Mouse (Mus musculus) embryonic facial prominence, embryonic 12.5 days (tissue): ENCODE measurements around the gene Casc3. TPM values are rescaled to one million over a fixed set of nuclear protein-coding genes. Genes with fewer than 3 reads are reported as not detected.

Experiments used
- ATAC-seq: fragments of 200-750 bp; cut with Nextera tagmentation; 2 replicates; pipeline ENCODE4 v1.8.0; 2017; ENCODE audit not compliant: insufficient number of reproducible peaks, insufficient read depth, low FRiP score, low TSS enrichment
- H3K27ac ChIP-seq: fragments of 300-500 bp; sonication (generic); 2 replicates; pipeline ENCODE4 v1.5.1; 2016; ENCODE audit warnings: mild to moderate bottlenecking
- H3K27me3 ChIP-seq: fragments of 300-500 bp; sonication (generic); 2 replicates; pipeline ENCODE4 v1.6.1; 2016; ENCODE audit warnings: mild to moderate bottlenecking, moderate library complexity
- H3K36me3 ChIP-seq: fragments of 300-500 bp; sonication (generic); 2 replicates; pipeline ENCODE4 v1.6.1; 2016; ENCODE audit warnings: mild to moderate bottlenecking
- H3K4me1 ChIP-seq: fragments of 300-500 bp; sonication (generic); 2 replicates; pipeline ENCODE4 v1.6.1; 2016
- H3K4me2 ChIP-seq: fragments of 300-500 bp; sonication (generic); replicated peaks from 2 replicates; pipeline ENCODE4 v1.6.1; 2016; ENCODE audit warnings: mild to moderate bottlenecking, moderate library complexity
- H3K4me3 ChIP-seq: fragments of 300-500 bp; sonication (generic); 2 replicates; pipeline ENCODE4 v1.5.1; 2016; ENCODE audit warnings: mild to moderate bottlenecking
- H3K9ac ChIP-seq: fragments of 300-500 bp; sonication (generic); 2 replicates; pipeline ENCODE4 v1.6.1; 2016; ENCODE audit warnings: mild to moderate bottlenecking, moderate library complexity
- H3K9me3 ChIP-seq: fragments of 300-500 bp; sonication (generic); 2 replicates; pipeline ENCODE4 v1.6.1; 2016; ENCODE audit warnings: mild to moderate bottlenecking, moderate library complexity
- WGBS: fragments of 180-500 bp; shearing (Covaris S2); methylation state at CpG from one replicate; pipeline ENCODE4 v1.1.7; 2016; 5-methylcytosine and 5-hydroxymethylcytosine counted together
- polyA plus RNA-seq: library from polyadenylated mRNA; unstranded; fragments of >200 nt; fragmentation: Nextera tagmentation; extraction: Ambion mirVana; gene quantifications from 2 replicates; pipeline ENCODE4 v1.2.1, GENCODE M21; 2016

Casc3 gene
- polyA plus RNA-seq, 1 experiment from 2014 or later = 54.0 TPM

GRCm38 (mm10) chr11:98863028-98863750 is 58.5 kb downstream of the Casc3 start, which contains the start of gene Wipf2:
Gene Wipf2, plus strand, starts transcription at chr11:98863638.
- peak within 1 kb of the TSS; percentile 59 for H3K4me2 ChIP-seq
- peaks cover 19% of the 10 kb centered on the region for H3K36me3 ChIP-seq
- peak within 1 kb of the TSS; percentile 93 for H3K27ac ChIP-seq
- H3K9me3 ChIP-seq = no peaks in the 10 kb centered on the region
- H3K27me3 ChIP-seq = no peaks in the 10 kb centered on the region
- peaks cover 7% of the 10 kb centered on the region; the same call in 1 of the 2 replicates for H3K4me1 ChIP-seq
- peak within 1 kb of the TSS; percentile 70 for H3K9ac ChIP-seq
- 11% methylated on average over 33 of the region's 41 CpGs for WGBS
- peak; percentile 81 for ATAC-seq
- H3K4me3 ChIP-seq = peak within 1 kb of the TSS; percentile 61

GRCm38 (mm10) chr11:98863751-98864429 is 59.2 kb downstream of the Casc3 start:
- Histone ChIP-seq H3K9ac (peak overlapping the region; percentile 70), H3K36me3 (peaks cover 22% of the 10 kb centered on the region), H3K9me3 (no peaks in the 10 kb centered on the region), H3K27ac (peak overlapping the region; percentile 93), H3K4me3 (peak overlapping the region; percentile 61), H3K27me3 (no peaks in the 10 kb centered on the region), H3K4me1 (peaks cover 7% of the 10 kb centered on the region; the same call in 1 of the 2 replicates), H3K4me2 (peak overlapping the region; percentile 59)
- ATAC-seq = peak; percentile 72
- under 1% methylated on average over 37 of the region's 39 CpGs for WGBS

GRCm38 (mm10) chr11:98867293-98867692 is 62.6 kb downstream of the Casc3 start:
- H3K27ac ChIP-seq = no peak overlapping the region
- H3K27me3 ChIP-seq = no peaks in the 10 kb centered on the region
- no peak overlapping the region for H3K9ac ChIP-seq
- no peak for ATAC-seq
- H3K36me3 ChIP-seq = peaks cover 31% of the 10 kb centered on the region
- H3K4me1 ChIP-seq = peaks cover 23% of the 10 kb centered on the region; the same call in 1 of the 2 replicates
- no peak overlapping the region for H3K4me2 ChIP-seq
- no peak overlapping the region for H3K4me3 ChIP-seq
- H3K9me3 ChIP-seq = no peaks in the 10 kb centered on the region
- WGBS = 79% methylated on average over 12 of the region's 12 CpGs

- no peak overlapping the region for H3K27ac ChIP-seq
- H3K4me2 ChIP-seq = no peak overlapping the region
- H3K4me3 ChIP-seq = no peak overlapping the region
- peaks cover 44% of the 10 kb centered on the region for H3K36me3 ChIP-seq
- H3K4me1 ChIP-seq = peaks cover 17% of the 10 kb centered on the region; the same call in 1 of the 2 replicates
- 92% methylated on average over 8 of the region's 8 CpGs for WGBS
- no peak for ATAC-seq
- H3K9ac ChIP-seq = no peak overlapping the region
- no peaks in the 10 kb centered on the region for H3K27me3 ChIP-seq
- no peaks in the 10 kb centered on the region for H3K9me3 ChIP-seq
These were observed 65.2 kb downstream of the Casc3 start for GRCm38 (mm10) chr11:98869906-98870305.

GRCm38 (mm10) chr11:98870791-98871190 is 66.1 kb downstream of the Casc3 start:
- WGBS = 72% methylated on average over 5 of the region's 5 CpGs
- H3K27ac ChIP-seq = peak overlapping the region; percentile 71; the same call in 1 of the 2 replicates
- peaks cover 17% of the 10 kb centered on the region; the same call in 1 of the 2 replicates for H3K4me1 ChIP-seq
- H3K9ac ChIP-seq = no peak overlapping the region
- H3K27me3 ChIP-seq = no peaks in the 10 kb centered on the region
- no peaks in the 10 kb centered on the region for H3K9me3 ChIP-seq
- ATAC-seq = no peak
- no peak overlapping the region for H3K4me3 ChIP-seq
- peaks cover 44% of the 10 kb centered on the region for H3K36me3 ChIP-seq
- H3K4me2 ChIP-seq = no peak overlapping the region

- no peak overlapping the region for H3K9ac ChIP-seq
- WGBS = 51% methylated on average over 4 of the region's 4 CpGs
- H3K9me3 ChIP-seq = no peaks in the 10 kb centered on the region
- ATAC-seq = no peak
- H3K4me3 ChIP-seq = no peak overlapping the region
- H3K27me3 ChIP-seq = no peaks in the 10 kb centered on the region
- peaks cover 17% of the 10 kb centered on the region; the same call in 1 of the 2 replicates for H3K4me1 ChIP-seq
- H3K36me3 ChIP-seq = peaks cover 42% of the 10 kb centered on the region
- H3K4me2 ChIP-seq = no peak overlapping the region
- peak overlapping the region; percentile 71 for H3K27ac ChIP-seq
These were observed 66.7 kb downstream of the Casc3 start for GRCm38 (mm10) chr11:98871416-98871815.

GRCm38 (mm10) chr11:98872040-98872439 is 67.3 kb downstream of the Casc3 start:
- 36% methylated on average over 4 of the region's 4 CpGs for WGBS
- peak overlapping the region; percentile 71 for H3K27ac ChIP-seq
- ATAC-seq = no peak
- H3K9ac ChIP-seq = no peak overlapping the region
- H3K27me3 ChIP-seq = no peaks in the 10 kb centered on the region
- H3K36me3 ChIP-seq = peaks cover 37% of the 10 kb centered on the region
- no peaks in the 10 kb centered on the region for H3K9me3 ChIP-seq
- no peak overlapping the region for H3K4me2 ChIP-seq
- no peak overlapping the region for H3K4me3 ChIP-seq
- H3K4me1 ChIP-seq = peaks cover 17% of the 10 kb centered on the region; the same call in 1 of the 2 replicates

GRCm38 (mm10) chr11:98873900-98874299 is 69.2 kb downstream of the Casc3 start:
- ATAC-seq = no peak
- peaks cover 22% of the 10 kb centered on the region for H3K36me3 ChIP-seq
- no peak overlapping the region for H3K4me2 ChIP-seq
- H3K27ac ChIP-seq = no peak overlapping the region
- H3K4me3 ChIP-seq = no peak overlapping the region
- no peaks in the 10 kb centered on the region for H3K27me3 ChIP-seq
- H3K9ac ChIP-seq = no peak overlapping the region
- peaks cover 26% of the 10 kb centered on the region for H3K4me1 ChIP-seq
- no peaks in the 10 kb centered on the region for H3K9me3 ChIP-seq
- WGBS = 92% methylated on average over 9 of the region's 9 CpGs

- no peak overlapping the region for H3K9ac ChIP-seq
- H3K27ac ChIP-seq = no peak overlapping the region
- no peak overlapping the region for H3K4me2 ChIP-seq
- H3K9me3 ChIP-seq = no peaks in the 10 kb centered on the region
- H3K36me3 ChIP-seq = peaks cover 24% of the 10 kb centered on the region
- no peak overlapping the region for H3K4me3 ChIP-seq
- WGBS = 87% methylated on average over 9 of the region's 9 CpGs
- peaks cover 14% of the 10 kb centered on the region for H3K4me1 ChIP-seq
- no peak for ATAC-seq
- no peaks in the 10 kb centered on the region for H3K27me3 ChIP-seq
These were observed 72.3 kb downstream of the Casc3 start for GRCm38 (mm10) chr11:98877001-98877400.

Other genes with a start within 250 kb of the Casc3 start
- 62.8 and 64.2 TPM in 2 replicates for gene Ormdl3, start 217.5 kb upstream of the Casc3 start, polyA plus RNA-seq
- not detected in 2 replicates for gene Lrrc3c, start 206.6 kb upstream of the Casc3 start, polyA plus RNA-seq
- gene Gm12355, start 179.2 kb upstream of the Casc3 start, polyA plus RNA-seq = 1.1 TPM in 2 replicates
- not detected in 2 replicates for gene Gsdma3, start 178.5 kb upstream of the Casc3 start, polyA plus RNA-seq
- not detected in 2 replicates for gene Gsdma2, start 158.1 kb upstream of the Casc3 start, polyA plus RNA-seq
- gene Gsdma, start 140.6 kb upstream of the Casc3 start, polyA plus RNA-seq = 0.05 TPM in 1 of 2 replicates, not detected in the other
- 246 and 248 TPM in 2 replicates for gene Psmd3, start 122.4 kb upstream of the Casc3 start, polyA plus RNA-seq
- gene Csf3, start 103.6 kb upstream of the Casc3 start, polyA plus RNA-seq = not detected in 2 replicates
- gene Med24, start 75.5 kb upstream of the Casc3 start, polyA plus RNA-seq = 70.4 and 73.6 TPM in 2 replicates
- 29.1 and 34.3 TPM in 2 replicates for gene Thra, start 64.3 kb upstream of the Casc3 start, polyA plus RNA-seq
- 1.6 and 1.7 TPM in 2 replicates for gene Nr1d1, start 29.6 kb upstream of the Casc3 start, polyA plus RNA-seq
- 35.2 and 35.6 TPM in 2 replicates for gene Msl1, start 9.4 kb upstream of the Casc3 start, polyA plus RNA-seq
- gene Rapgefl1, start 31.9 kb downstream of the Casc3 start, polyA plus RNA-seq = 2.6 and 3.1 TPM in 2 replicates
- gene Wipf2, start 58.7 kb downstream of the Casc3 start, polyA plus RNA-seq = 5.0 TPM in 2 replicates
- gene Cdc6, start 102.9 kb downstream of the Casc3 start, polyA plus RNA-seq = 33.1 and 34.7 TPM in 2 replicates
- 48.8 and 49.2 TPM in 2 replicates for gene Rara, start 122.9 kb downstream of the Casc3 start, polyA plus RNA-seq
- 0.73 and 1.4 TPM in 2 replicates for gene Gjd3, start 178.1 kb downstream of the Casc3 start, polyA plus RNA-seq
- gene Top2a, start 219.3 kb downstream of the Casc3 start, polyA plus RNA-seq = 288 and 289 TPM in 2 replicates
- gene Igfbp4, start 236.3 kb downstream of the Casc3 start, polyA plus RNA-seq = 942 and 961 TPM in 2 replicates